Mouse (Mus musculus): ENCODE measurements around the gene Zzz3.
"Not testable (repeated sequence)": the region's sequence is repeated elsewhere in the genome, so short reads cannot be mapped to it uniquely, and the experiment has no call there.

Zzz3 gene

GRCm38 (mm10) chr3:152401964-152402670 is 6.8 kb downstream of the Zzz3 start:
- no peak for DNase-seq

DNA sequence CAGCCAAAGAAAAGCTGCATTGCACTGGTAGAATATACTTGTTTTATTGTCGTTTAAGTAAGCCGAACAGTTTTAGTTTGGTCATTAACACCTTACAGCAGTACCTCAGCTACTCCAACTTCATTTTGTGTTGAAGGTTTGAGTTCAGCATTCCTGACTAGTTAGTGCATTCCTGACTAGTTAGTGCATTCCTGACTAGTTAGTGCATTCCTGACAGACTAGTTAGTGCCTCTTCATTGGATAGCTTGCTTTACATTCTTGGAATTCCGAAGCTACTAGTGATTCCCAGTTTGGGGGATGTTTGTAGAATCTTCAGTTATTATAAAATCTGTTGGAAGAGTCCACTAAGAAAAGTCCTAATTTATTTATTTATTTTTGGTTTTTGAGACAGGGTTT is 7.4 kb downstream of the Zzz3 start:
- DNase-seq, result no peak

- DNase-seq, result no peak
Measured at GRCm38 (mm10) chr3:152403827-152404226, 8.6 kb downstream of the Zzz3 start.

DNA sequence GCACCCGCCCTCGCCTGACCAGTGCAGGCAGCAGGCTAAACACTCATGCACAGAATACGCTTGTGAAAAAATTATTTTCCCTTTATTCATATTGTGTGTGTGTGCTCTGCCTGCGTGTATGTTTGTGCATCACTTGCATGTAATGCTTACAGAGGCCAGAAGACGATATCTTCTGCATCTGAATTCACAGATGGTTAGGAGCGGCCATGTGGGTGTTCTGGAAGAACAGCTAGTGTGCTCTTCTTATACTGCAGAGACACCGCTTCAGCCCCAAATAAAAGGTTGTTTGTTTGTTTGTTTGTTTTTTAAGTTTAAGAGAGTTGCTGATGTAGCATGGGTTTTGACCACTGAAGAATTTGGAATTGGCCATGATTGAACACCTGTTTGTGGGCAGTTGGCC is 10.1 kb downstream of the Zzz3 start:
- no peak for DNase-seq

- DNase-seq, result no peak
Measured at GRCm38 (mm10) chr3:152405978-152406640, 10.8 kb downstream of the Zzz3 start.

GRCm38 (mm10) chr3:152410980-152411551 is 15.8 kb downstream of the Zzz3 start:
- DNase-seq, result no peak

GRCm38 (mm10) chr3:152412362-152412761 is 17.1 kb downstream of the Zzz3 start:
- DNase-seq, result no peak

DNA sequence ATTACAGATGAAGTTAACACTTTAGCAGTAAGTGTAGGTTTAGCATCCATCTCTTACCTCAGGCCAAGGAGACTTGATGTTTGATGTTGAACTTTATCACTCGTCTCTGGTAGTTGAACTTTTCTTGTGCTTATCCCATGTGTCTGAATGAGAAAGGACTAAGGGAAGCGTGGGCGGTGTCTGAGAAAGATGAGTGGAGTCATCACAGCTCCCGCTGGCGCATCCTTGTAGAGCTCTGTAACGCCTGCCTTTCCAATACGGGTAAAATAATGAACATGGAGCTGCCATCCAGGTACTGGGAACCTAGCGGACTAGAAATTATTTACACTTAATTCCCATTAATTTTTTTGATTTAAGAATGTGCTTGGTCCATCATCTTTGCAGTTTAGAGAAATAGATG is 33.7 kb downstream of the Zzz3 start:
- DNase-seq, result no peak

DNA sequence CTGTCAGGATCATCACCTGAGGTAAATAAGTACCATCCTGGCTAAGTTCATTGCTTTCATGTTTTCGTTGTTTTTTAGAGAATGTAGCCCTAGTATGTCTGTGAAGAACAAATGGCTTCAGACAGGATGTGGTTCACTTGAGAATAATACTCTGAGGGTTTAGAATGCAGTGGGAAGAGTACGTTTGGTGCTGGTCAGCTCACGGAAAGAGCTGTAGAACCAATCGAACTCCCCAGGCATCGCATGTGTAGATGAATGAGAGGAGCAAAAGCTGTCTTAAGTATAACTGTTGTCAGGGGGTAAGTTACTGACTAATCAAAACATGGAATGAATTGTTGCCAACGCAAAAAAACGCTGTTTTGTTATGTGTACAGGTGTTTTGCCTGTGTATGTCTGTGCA is 37.4 kb downstream of the Zzz3 start:
- DNase-seq, result no peak

- no peak for DNase-seq
Measured at GRCm38 (mm10) chr3:152435590-152435989, 40.3 kb downstream of the Zzz3 start.

DNA sequence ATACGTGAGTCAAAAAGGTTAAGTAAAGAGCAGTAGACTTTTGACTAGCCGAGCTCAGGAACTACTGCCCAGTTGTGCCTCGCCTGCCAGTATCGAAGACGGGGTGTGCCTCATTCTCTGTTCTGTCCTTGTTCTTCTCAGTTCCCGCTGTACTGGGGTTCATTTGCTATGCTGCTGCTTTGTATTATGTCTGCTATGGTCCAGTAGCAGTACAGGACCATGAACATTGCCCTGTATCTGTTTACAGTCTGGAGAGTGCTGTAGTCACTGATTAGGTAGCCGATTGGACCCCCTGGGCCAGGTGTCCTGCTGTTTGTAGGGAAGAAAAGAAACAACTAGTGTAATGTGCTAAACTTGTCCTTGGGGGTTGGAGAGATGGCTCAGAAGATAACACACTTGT is 42.8 kb downstream of the Zzz3 start:
- no peak for DNase-seq

- no peak for DNase-seq
Measured at GRCm38 (mm10) chr3:152442795-152443194, 47.5 kb downstream of the Zzz3 start.

GRCm38 (mm10) chr3:152444114-152444513 is 48.8 kb downstream of the Zzz3 start:
- no peak for DNase-seq

DNA sequence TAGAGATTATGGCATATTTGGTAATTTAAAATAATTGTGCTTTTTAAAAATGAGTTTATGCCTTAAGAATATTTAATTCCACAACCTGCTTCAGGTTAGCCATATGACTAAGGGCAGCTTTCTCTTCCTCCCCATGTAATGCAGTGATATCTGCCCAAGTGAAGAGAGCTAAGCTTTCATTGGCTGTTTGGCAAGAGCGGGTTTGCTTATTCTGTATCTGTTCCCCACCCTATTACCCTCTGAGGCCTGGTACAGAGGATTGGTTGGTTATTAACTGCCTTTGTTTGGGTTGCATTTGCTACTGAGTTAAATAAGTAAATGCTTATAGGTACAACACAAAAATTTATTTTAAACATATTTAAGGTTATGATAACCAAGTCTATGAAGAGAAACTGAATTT is 51.7 kb downstream of the Zzz3 start:
- DNase-seq, result no peak

- no peak for DNase-seq
Measured at GRCm38 (mm10) chr3:152453163-152453562, 57.9 kb downstream of the Zzz3 start.

DNA sequence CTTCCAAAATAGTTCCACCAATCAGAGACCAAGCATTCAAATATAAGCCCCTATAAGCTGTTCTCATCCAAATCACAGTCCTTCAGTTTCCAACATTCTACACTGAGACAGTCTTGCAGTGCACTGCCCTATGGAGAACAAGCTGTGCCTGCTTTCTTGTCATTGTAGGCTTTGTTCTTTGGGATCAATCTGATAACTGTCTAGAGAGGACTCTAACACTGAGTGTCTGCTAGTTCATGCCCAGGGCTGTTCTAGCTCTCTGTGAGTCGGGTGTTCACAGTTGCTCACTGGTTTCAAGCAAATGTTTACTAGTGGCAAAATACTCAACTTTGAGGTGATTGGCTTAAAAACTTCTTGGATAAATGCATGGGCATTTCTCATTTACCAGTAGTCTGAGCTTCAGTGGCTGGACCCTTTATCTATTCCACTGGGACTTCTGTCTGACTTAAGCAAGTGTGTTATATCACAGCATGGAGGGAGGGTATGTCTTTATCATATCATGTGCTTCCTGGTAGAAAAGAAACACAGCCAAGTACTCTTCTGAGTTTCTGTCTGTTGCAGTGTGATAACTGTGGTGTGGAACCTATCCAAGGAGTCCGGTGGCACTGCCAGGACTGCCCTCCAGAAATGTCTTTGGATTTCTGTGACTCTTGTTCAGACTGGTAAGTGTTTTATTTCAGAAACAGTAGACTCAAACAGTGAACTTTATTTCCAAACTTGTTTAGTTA is 62.2 kb downstream of the Zzz3 start:
- no peak for DNase-seq

- DNase-seq, result not testable (repeated sequence)
Measured at GRCm38 (mm10) chr3:152458875-152459274, 63.6 kb downstream of the Zzz3 start.

GRCm38 (mm10) chr3:152460802-152461201 is 65.5 kb downstream of the Zzz3 start:
- no peak for DNase-seq

DNA sequence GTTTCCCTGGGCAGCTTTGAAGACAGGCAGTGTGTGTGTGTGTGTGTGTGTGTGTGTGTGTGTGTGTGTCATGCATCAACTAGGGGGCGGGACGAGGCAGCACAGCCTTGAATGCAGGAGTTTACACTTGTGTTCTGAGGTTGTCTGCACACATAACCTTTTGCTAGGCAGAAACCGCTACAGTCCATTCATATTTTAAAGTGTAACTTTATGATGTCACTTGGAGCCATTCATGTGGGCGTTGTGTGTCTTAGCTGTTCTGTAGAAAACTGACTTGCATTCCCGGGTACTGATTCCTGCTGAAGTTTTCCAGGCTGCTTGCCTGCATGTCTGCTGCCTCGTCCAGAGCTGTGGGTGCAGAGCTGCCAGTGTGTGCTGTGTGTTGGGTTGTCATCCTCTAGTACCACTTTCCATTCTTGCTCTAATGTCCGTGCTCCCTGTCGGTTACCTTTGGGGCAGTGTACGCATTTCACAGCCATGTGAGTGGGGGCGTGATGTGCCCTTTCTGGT is 66.8 kb downstream of the Zzz3 start:
- DNase-seq, result no peak

GRCm38 (mm10) chr3:152462900-152463299 is 67.6 kb downstream of the Zzz3 start:
- no peak for DNase-seq

GRCm38 (mm10) chr3:152464462-152464861 is 69.2 kb downstream of the Zzz3 start:
- no peak for DNase-seq

DNA sequence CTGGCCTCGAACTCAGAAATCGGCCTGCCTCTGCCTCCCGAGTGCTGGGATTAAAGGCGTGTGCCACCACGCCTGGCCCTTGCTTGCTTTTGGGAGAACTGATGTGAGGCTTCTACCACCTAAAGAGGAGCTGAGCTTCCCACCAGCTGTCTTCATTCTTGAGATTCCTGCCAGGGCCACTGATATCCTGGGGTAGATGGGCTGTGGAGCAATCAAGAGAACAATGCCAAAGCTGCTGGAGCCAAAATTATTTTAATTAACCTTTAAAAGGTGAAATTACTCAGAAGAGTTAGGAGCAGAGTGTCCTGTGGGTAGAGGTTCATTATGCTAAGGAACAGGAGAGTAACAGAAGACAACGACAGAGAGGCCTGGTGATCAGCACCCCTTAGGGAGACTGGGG is 70.1 kb downstream of the Zzz3 start:
- no peak for DNase-seq

GRCm38 (mm10) chr3:152466849-152467248 is 71.6 kb downstream of the Zzz3 start:
- DNase-seq, result no peak

GRCm38 (mm10) chr3:152467312-152467711 is 72.0 kb downstream of the Zzz3 start:
- no peak for DNase-seq
